Mouse (Mus musculus) ES-E14 (cell line): ENCODE data around the gene Olfr111. TPM values are rescaled to one million over a fixed set of nuclear protein-coding genes. Genes with fewer than 3 reads are reported as not detected.
"Not testable (repeated sequence)": the region's sequence is repeated elsewhere in the genome, so short reads cannot be mapped to it uniquely, and the experiment has no call there.

Experiments used
- DNase-seq: peaks from one replicate; pipeline ENCODE4 v3.0.0-alpha.2; 2013; ENCODE audit warnings: low read depth, low spot score
- H3K27ac ChIP-seq: 2 replicates; pipeline ENCODE4 v1.5.1; 2012; ENCODE audit warnings: low read depth, mild to moderate bottlenecking, low read length, moderate library complexity, mixed read lengths; ENCODE audit not compliant: poor library complexity, insufficient read depth, severe bottlenecking
- H3K36me3 ChIP-seq: 2 replicates; pipeline ENCODE4 v1.6.1; 2012; ENCODE audit warnings: mild to moderate bottlenecking, low read length, moderate library complexity, mixed read lengths; ENCODE audit not compliant: control insufficient read depth, poor library complexity, insufficient read depth, severe bottlenecking
- H3K4me1 ChIP-seq, 2 experiments: fragments of 150-350 bp in 1 of 2; sonication (generic) in 1 of 2; 2 replicates each; pipeline ENCODE4 v1.6.1; 2012; ENCODE audit warnings: low read length in 2 of 2, mild to moderate bottlenecking in 1 of 2, mixed read lengths in 1 of 2; ENCODE audit not compliant: control insufficient read depth in 2 of 2, insufficient read depth in 2 of 2, poor library complexity in 1 of 2
- H3K4me3 ChIP-seq, 2 experiments: fragments of 150-350 bp in 1 of 2; sonication (generic) in 1 of 2; 2 replicates each; pipeline ENCODE4 v1.5.1; 2012; ENCODE audit warnings: low read length in 2 of 2, low read depth in 1 of 2, mild to moderate bottlenecking in 1 of 2, mixed read lengths in 1 of 2; ENCODE audit not compliant: insufficient read depth in 1 of 2, poor library complexity in 1 of 2, severe bottlenecking in 1 of 2
- H3K9ac ChIP-seq: 2 replicates; pipeline ENCODE4 v1.6.1; 2012; ENCODE audit warnings: low read depth, mild to moderate bottlenecking, low read length, mixed read lengths; ENCODE audit not compliant: poor library complexity, insufficient read depth, severe bottlenecking
- H3K9me3 ChIP-seq: fragments of 150-350 bp; sonication (generic); 2 replicates; pipeline ENCODE4 v1.6.1; 2012; ENCODE audit warnings: low read depth, mild to moderate bottlenecking, low read length; ENCODE audit not compliant: control insufficient read depth, insufficient read depth
- CHD2 ChIP-seq: IDR thresholded peaks from 2 replicates; pipeline ENCODE4 v1.6.1; 2014; ENCODE audit warnings: mild to moderate bottlenecking, low read depth, low read length, inconsistent platforms
- HCFC1 ChIP-seq: IDR thresholded peaks from 2 replicates; pipeline ENCODE4 v1.6.1; 2012; ENCODE audit warnings: low read length, inconsistent platforms, borderline replicate concordance; ENCODE audit not compliant: insufficient read depth
- MAFK ChIP-seq: IDR thresholded peaks from 2 replicates; pipeline ENCODE4 v1.6.1; 2014; ENCODE audit warnings: mild to moderate bottlenecking, low read depth, low read length, inconsistent platforms; ENCODE audit not compliant: insufficient read depth
- ZC3H11A ChIP-seq: IDR thresholded peaks from 2 replicates; pipeline ENCODE4 v1.6.1; 2012; ENCODE audit warnings: low read depth, mild to moderate bottlenecking, inconsistent platforms, low read length, borderline replicate concordance
- ZNF384 ChIP-seq: IDR thresholded peaks from 2 replicates; pipeline ENCODE4 v1.6.1; 2012; ENCODE audit warnings: low read depth, low read length, inconsistent platforms
- in situ Hi-C, 2 experiments: fragments of 600-800 bp; cut with MboI; formaldehyde crosslinking; loops; one replicate each; pipeline ENCODE4 v1.15.1; 2025; ENCODE audit warnings: low sequenced_read_pairs in 2 of 2, inconsistent platforms in 1 of 2; ENCODE audit not compliant: unreplicated experiment in 2 of 2
- total RNA-seq: library from RNA; depleted of rRNA; stranded (reverse); fragments of 300-350 nt; gene quantifications from 2 replicates; pipeline ENCODE4 v1.2.3, GENCODE M21; 2012

The Olfr111 gene
- total RNA-seq, 1 experiment: not detected

GRCm38 (mm10) chr17:37535173-37535572 lies 27.3 kb downstream of the Olfr111 start:
- no peaks in the 10 kb centered on the region for H3K4me1 ChIP-seq
- no peak overlapping the region for H3K4me3 ChIP-seq
- no peaks in the 10 kb centered on the region for H3K36me3 ChIP-seq
- no peak overlapping the region; the same call in 1 of the 2 replicates for H3K27ac ChIP-seq
- no peaks in the 10 kb centered on the region for H3K9me3 ChIP-seq
- in situ Hi-C loops: no loop called here
- TF ChIP-seq ZC3H11A (no peak), CHD2 (no peak), HCFC1 (no peak), MAFK (no peak), ZNF384 (no peak)
- DNase-seq: peak; percentile 38
- H3K9ac ChIP-seq: no peak overlapping the region

GRCm38 (mm10) chr17:37538416-37538815 lies 30.6 kb downstream of the Olfr111 start:
- H3K36me3 ChIP-seq, H3K9me3 ChIP-seq, H3K27ac ChIP-seq, DNase-seq, in situ Hi-C loops, H3K4me1 ChIP-seq, H3K9ac ChIP-seq, H3K4me3 ChIP-seq: not testable (repeated sequence)

GRCm38 (mm10) chr17:37541454-37542119 lies 33.8 kb downstream of the Olfr111 start:
- H3K27ac ChIP-seq: no peak overlapping the region
- H3K9me3 ChIP-seq: no peaks in the 10 kb centered on the region
- no peak overlapping the region for H3K9ac ChIP-seq
- no peaks in the 10 kb centered on the region for H3K4me1 ChIP-seq
- H3K4me3 ChIP-seq: no peak overlapping the region
- in situ Hi-C loops: no loop called here
- H3K36me3 ChIP-seq: no peaks in the 10 kb centered on the region
- TF ChIP-seq ZC3H11A (no peak), MAFK (no peak), CHD2 (no peak), HCFC1 (no peak), ZNF384 (no peak)
- DNase-seq: no peak

- Histone ChIP-seq H3K27ac (no peak overlapping the region), H3K9ac (no peak overlapping the region), H3K36me3 (no peaks in the 10 kb centered on the region), H3K4me1 (no peaks in the 10 kb centered on the region), H3K9me3 (no peaks in the 10 kb centered on the region), H3K4me3 (no peak overlapping the region)
- TF ChIP-seq MAFK (no peak), ZNF384 (no peak), HCFC1 (no peak), ZC3H11A (no peak), CHD2 (no peak)
- DNase-seq: no peak
- in situ Hi-C loops: no loop called here
Measured at GRCm38 (mm10) chr17:37543800-37544435, 36.1 kb downstream of the Olfr111 start.
